Mouse (Mus musculus) hindbrain, postnatal 0 days (tissue): Measurements from ENCODE around the gene Akr1b7. TPM values are rescaled to one million over a fixed set of nuclear protein-coding genes. Genes with fewer than 3 reads are reported as not detected.

Experiments
- ATAC-seq: fragments of 200-750 bp; cut with Nextera tagmentation; 2 replicates; pipeline ENCODE4 v1.8.0; 2017; ENCODE audit warnings: mild to moderate bottlenecking, moderate TSS enrichment, moderate library complexity
- DNase-seq: peaks from one replicate; pipeline ENCODE4 v3.0.0-alpha.2; 2015; ENCODE audit warnings: low spot score
- H3K27ac ChIP-seq: fragments of 300-500 bp; sonication (generic); 2 replicates; pipeline ENCODE4 v1.5.1; 2014; ENCODE audit warnings: mild to moderate bottlenecking
- H3K27me3 ChIP-seq: fragments of 300-500 bp; sonication (generic); 2 replicates; pipeline ENCODE4 v1.6.1; 2014; ENCODE audit warnings: low read length, mixed read lengths; ENCODE audit not compliant: insufficient read depth
- H3K36me3 ChIP-seq: fragments of 300-500 bp; sonication (generic); 2 replicates; pipeline ENCODE4 v1.6.1; 2014; ENCODE audit warnings: low read length, mixed read lengths; ENCODE audit not compliant: insufficient read depth
- H3K4me1 ChIP-seq: fragments of 300-500 bp; sonication (generic); 2 replicates; pipeline ENCODE4 v1.6.1; 2014; ENCODE audit warnings: antibody characterized with exemption, low read length, mixed read lengths; ENCODE audit not compliant: insufficient read depth
- H3K4me2 ChIP-seq: fragments of 300-500 bp; sonication (generic); 2 replicates; pipeline ENCODE4 v1.6.1; 2014; ENCODE audit warnings: low read depth, mild to moderate bottlenecking, low read length, moderate library complexity, mixed read lengths
- H3K4me3 ChIP-seq: fragments of 300-500 bp; sonication (generic); 2 replicates; pipeline ENCODE4 v1.5.1; 2014; ENCODE audit warnings: low read length
- H3K9ac ChIP-seq: fragments of 300-500 bp; sonication (generic); replicated peaks from 2 replicates; pipeline ENCODE4 v1.6.1; 2014; ENCODE audit warnings: mild to moderate bottlenecking, low read length, moderate library complexity, mixed read lengths
- H3K9me3 ChIP-seq: fragments of 300-500 bp; sonication (generic); 2 replicates; pipeline ENCODE4 v1.6.1; 2016; ENCODE audit warnings: low read length, mixed read lengths
- CTCF ChIP-seq: IDR thresholded peaks from 2 replicates; pipeline ENCODE4 v1.5.1; 2016; ENCODE audit warnings: antibody characterized with exemption, control low read depth, low read depth
- WGBS: fragments of 180-500 bp; shearing (Covaris S2); extraction: QIAGEN DNeasy Blood & Tissue Kit; methylation state at CpG from one replicate; pipeline ENCODE4 v1.1.7; 2014; 5-methylcytosine and 5-hydroxymethylcytosine counted together
- polyA plus RNA-seq: library from polyadenylated mRNA; unstranded; fragments of >200 nt; fragmentation: Nextera tagmentation; extraction: Ambion mirVana; gene quantifications from 2 replicates; pipeline ENCODE4 v1.2.1, GENCODE M21; 2015
- total RNA-seq: library from RNA; depleted of rRNA; stranded (reverse); fragments of >200 nt; gene quantifications from 2 replicates; pipeline ENCODE4 v1.2.3, GENCODE M21; 2014; rRNA removed

Akr1b7 gene
- total and polyA plus RNA-seq, 2 experiments from 2014 or later, result not detected

DNA sequence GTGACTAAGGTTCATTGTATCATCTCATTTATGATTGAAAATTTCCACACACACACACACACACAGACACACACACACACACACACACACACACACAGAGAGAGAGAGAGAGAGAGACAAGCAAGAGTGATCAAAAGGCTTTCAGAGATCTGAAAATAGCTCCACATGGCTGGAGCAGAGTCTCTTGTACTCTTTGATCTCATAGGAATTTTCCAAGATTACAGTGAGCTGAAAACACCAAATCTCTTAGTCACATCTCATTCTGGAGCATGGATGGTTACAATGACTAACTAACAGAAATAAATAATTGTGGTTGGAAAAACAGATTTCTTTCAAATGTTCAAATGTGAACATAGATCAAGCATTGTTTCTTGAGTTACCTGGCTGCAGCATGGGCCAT, 47.3 kb downstream of the Akr1b7 start:
- no peaks in the 10 kb centered on the region for H3K36me3 ChIP-seq
- no peak overlapping the region for H3K4me3 ChIP-seq

DNA sequence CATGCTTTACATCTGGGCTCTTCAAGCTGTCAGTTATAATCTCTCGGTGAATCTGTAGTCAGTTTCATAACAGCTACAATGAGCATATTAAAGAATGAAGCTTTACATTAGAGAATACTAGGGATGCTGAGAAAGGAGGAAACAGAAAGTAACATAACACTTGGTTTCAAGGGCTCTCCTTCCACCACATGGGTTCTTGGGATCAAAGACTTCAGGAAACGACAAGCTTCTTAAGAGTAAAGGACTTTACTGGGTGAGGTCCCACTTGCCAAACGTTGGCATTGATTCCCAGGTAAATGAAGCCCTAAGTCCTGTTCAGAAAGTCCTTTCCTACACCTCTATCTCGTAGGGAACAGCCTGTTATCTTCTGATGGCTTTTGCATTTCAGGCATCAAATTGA, 48.5 kb downstream of the Akr1b7 start:
- WGBS, result 67% methylated on average over 4 of the region's 4 CpGs
- TF ChIP-seq CTCF, result no peak

More for the DNA sequence above, 47.3 kb downstream of the Akr1b7 start:
- no peaks in the 10 kb centered on the region for H3K4me1 ChIP-seq
- H3K9ac ChIP-seq, result no peak overlapping the region
- DNase-seq (no peak), ATAC-seq (no peak)
- no peaks in the 10 kb centered on the region for H3K9me3 ChIP-seq
- TF ChIP-seq CTCF, result no peak
- H3K27me3 ChIP-seq, result no peaks in the 10 kb centered on the region
- H3K27ac ChIP-seq, result no peak overlapping the region
- H3K4me2 ChIP-seq, result no peak overlapping the region

DNA sequence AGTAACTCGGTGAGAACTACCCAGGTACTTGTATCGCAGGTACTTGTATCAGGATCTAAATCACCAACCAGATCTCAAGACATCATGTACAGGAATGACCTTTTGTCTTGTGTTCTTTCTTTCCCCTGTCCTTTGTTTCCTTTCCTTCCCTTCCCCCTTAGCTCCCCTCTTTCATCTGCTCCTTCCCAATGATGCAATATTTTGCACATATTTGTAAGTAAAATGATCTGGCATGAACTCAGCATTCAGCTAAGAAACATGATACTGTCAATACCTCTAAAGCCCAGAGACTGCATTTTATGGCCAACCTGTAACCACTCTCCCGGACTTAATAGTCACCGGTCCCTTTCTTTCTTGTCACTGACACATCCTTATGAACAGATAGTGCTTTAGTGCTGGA, 51.4 kb downstream of the Akr1b7 start:
- H3K4me2 ChIP-seq, result no peak overlapping the region
- H3K4me1 ChIP-seq, result no peaks in the 10 kb centered on the region
- H3K36me3 ChIP-seq, result no peaks in the 10 kb centered on the region
- whole genome bisulfite sequencing, result 94% methylated on average over 4 of the region's 4 CpGs
- TF ChIP-seq CTCF, result no peak
- H3K9ac ChIP-seq, result no peak overlapping the region
- no peak for ATAC-seq
- no peak for DNase-seq
- H3K9me3 ChIP-seq, result no peaks in the 10 kb centered on the region
- H3K27ac ChIP-seq, result no peak overlapping the region
- H3K27me3 ChIP-seq, result no peaks in the 10 kb centered on the region
- H3K4me3 ChIP-seq, result no peak overlapping the region

More for the DNA sequence above, 48.5 kb downstream of the Akr1b7 start:
- ATAC-seq (no peak), DNase-seq (no peak)
- H3K4me3 ChIP-seq, result no peak overlapping the region
- H3K27ac ChIP-seq, result no peak overlapping the region
- no peaks in the 10 kb centered on the region for H3K36me3 ChIP-seq
- no peaks in the 10 kb centered on the region for H3K4me1 ChIP-seq
- H3K9me3 ChIP-seq, result no peaks in the 10 kb centered on the region
- no peaks in the 10 kb centered on the region for H3K27me3 ChIP-seq
- no peak overlapping the region for H3K9ac ChIP-seq
- no peak overlapping the region for H3K4me2 ChIP-seq

DNA sequence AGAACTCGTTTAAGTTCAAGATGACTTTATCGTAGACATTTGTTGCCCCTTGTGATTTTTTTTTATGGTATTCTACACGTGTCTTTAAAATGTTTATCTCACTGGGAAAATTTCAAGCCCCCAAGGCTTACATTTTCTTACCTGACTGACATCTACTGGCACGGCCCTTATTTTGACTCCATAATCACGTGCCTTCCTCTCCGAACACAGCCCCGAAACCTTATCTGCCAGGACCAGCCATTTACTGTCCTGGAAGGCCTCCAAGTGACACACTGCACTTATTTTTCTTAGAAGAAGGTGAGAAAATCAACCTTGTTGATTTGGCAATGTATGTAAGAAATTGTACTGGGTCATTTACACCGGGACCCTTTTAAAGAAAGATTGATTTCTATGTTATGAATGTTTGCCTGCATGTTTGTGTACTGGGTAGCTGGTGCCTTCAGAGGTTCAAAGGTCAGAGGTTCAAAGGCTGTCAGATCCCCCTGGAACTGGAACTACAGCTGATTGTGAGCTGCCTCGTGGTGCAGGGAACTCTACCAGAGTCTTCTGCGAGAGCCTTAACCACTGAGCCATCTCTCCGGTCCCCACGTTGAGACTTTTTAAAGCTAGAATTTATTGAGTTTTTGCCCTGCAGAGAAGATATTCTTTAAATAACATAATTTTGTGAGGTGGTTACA, 59.4 kb downstream of the Akr1b7 start:
- no peak for TF ChIP-seq CTCF
- no peak overlapping the region for H3K4me3 ChIP-seq
- no peaks in the 10 kb centered on the region for H3K36me3 ChIP-seq
- H3K4me1 ChIP-seq, result no peaks in the 10 kb centered on the region; the same call in 1 of the 2 replicates
- DNase-seq, result no peak
- ATAC-seq, result no peak
- WGBS, result 82% methylated on average over 12 of the region's 12 CpGs
- no peak overlapping the region for H3K4me2 ChIP-seq
- no peaks in the 10 kb centered on the region for H3K27me3 ChIP-seq
- H3K9ac ChIP-seq, result no peak overlapping the region
- no peak overlapping the region for H3K27ac ChIP-seq
- H3K9me3 ChIP-seq, result no peaks in the 10 kb centered on the region

Other genes with a start within 250 kb of the Akr1b7 start
- gene Slc35b4, start 235.2 kb upstream of the Akr1b7 start, total RNA-seq, result 30.4 TPM in 2 replicates
- gene Slc35b4, start 235.2 kb upstream of the Akr1b7 start, polyA plus RNA-seq, result 26.0 and 28.7 TPM in 2 replicates
- gene Akr1b3, start 94.9 kb upstream of the Akr1b7 start, total RNA-seq, result 78.2 and 84.9 TPM in 2 replicates
- gene Akr1b3, start 94.9 kb upstream of the Akr1b7 start, polyA plus RNA-seq, result 97.5 and 106 TPM in 2 replicates
- 1.6 and 2.0 TPM in 2 replicates for gene Akr1b8, start 58.2 kb upstream of the Akr1b7 start, total RNA-seq
- gene Akr1b8, start 58.2 kb upstream of the Akr1b7 start, polyA plus RNA-seq, result 3.2 and 3.8 TPM in 2 replicates
- 16.4 and 17.2 TPM in 2 replicates for gene Akr1b10, start 28.1 kb upstream of the Akr1b7 start, total RNA-seq
- 22.0 and 25.1 TPM in 2 replicates for gene Akr1b10, start 28.1 kb upstream of the Akr1b7 start, polyA plus RNA-seq
- gene Bpgm, start 63.9 kb downstream of the Akr1b7 start, total RNA-seq, result 35.5 and 43.2 TPM in 2 replicates
- 72.9 and 73.9 TPM in 2 replicates for gene Bpgm, start 63.9 kb downstream of the Akr1b7 start, polyA plus RNA-seq
- 27.6 and 28.1 TPM in 2 replicates for gene Cald1, start 186.2 kb downstream of the Akr1b7 start, total RNA-seq
- gene Cald1, start 186.2 kb downstream of the Akr1b7 start, polyA plus RNA-seq, result 59.0 and 67.6 TPM in 2 replicates